In the genomic region with DNA sequence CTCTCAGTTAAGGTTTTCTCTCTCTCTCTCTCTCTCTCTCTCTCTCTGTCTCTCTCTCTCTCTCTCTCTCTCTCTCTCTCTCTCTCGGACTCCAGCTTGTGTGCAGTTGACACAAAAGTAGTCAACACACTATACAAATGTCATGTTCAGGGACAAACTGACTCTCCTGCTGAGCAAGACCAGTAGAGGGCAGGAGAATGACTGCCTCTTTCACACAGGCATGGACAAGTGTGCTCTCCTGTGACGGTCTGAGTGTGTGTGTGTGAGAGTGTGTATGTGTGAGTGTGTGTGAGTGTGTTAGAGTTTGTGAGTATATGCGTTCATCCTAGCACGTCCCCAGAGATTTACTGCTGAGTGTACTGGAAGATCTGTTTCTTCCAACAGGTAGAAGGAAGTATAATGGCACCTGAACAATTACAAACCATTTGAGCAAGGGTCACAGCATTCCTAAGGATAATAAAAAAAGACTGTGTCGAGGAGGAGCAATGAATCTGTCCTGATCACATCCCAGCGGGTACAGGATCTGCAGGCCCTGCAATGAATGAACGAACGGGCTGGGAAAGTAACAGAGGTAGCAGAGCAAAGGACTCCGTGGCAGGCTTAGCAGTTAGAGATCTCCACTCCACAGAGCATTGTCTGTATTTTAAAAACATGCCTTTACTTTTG, we compare ENCODE assay signal across 28 mouse cellular contexts. TPM values are rescaled to one million over a fixed set of nuclear protein-coding genes. Genes with fewer than 3 reads are reported as not detected.
DNase-seq lines count a peak whose midpoint lies in the region; ATAC-seq and TF ChIP-seq lines count a peak whose summit lies in the region.
"Had no signal": no experiment of that assay in that cellular context is flagged by ENCODE, and none has a peak within 500 bp of the region (broad histone marks: within the 10 kb centered on the region; RNA-seq: fewer than 3 reads in every experiment).

No protein-coding gene starts in this region.

- no peaks in the 10 kb centered on the region for H3K27me3 ChIP-seq in forebrain, postnatal 0 days (ENCODE audit: insufficient read depth, low read length)
- H3K27me3 ChIP-seq in forebrain, embryonic 13.5 days: no peaks in the 10 kb centered on the region
- H3K27me3 ChIP-seq in liver, embryonic 15.5 days: no peaks in the 10 kb centered on the region
- H3K27me3 ChIP-seq in intestine, postnatal 0 days (replicated peaks; ENCODE audit: control insufficient read depth, insufficient read depth, low read length): no peaks in the 10 kb centered on the region
- H3K27me3 ChIP-seq: hindbrain, embryonic 13.5 days; lung, embryonic 15.5 days; midbrain, embryonic 12.5 days; neural tube, embryonic 13.5 days had no signal

- no peak overlapping the region for H3K4me2 ChIP-seq in forebrain, postnatal 0 days (ENCODE audit: low read depth)
- H3K4me2 ChIP-seq in forebrain, embryonic 13.5 days: no peak overlapping the region
- H3K4me2 ChIP-seq in liver, embryonic 15.5 days: no peak overlapping the region
- peak overlapping the region; percentile 41 for H3K4me2 ChIP-seq in intestine, postnatal 0 days (replicated peaks; ENCODE audit: low read depth)
- H3K4me2 ChIP-seq: heart, embryonic 11.5 days; hindbrain, embryonic 13.5 days; lung, embryonic 15.5 days; midbrain, embryonic 12.5 days; neural tube, embryonic 13.5 days had no signal

- no peak overlapping the region for H3K4me3 ChIP-seq in forebrain, postnatal 0 days (ENCODE audit: low read depth, low read length)
- H3K4me3 ChIP-seq in forebrain, embryonic 13.5 days: no peak overlapping the region
- H3K4me3 ChIP-seq in liver, embryonic 15.5 days (replicated peaks): no peak overlapping the region
- no peak overlapping the region for H3K4me3 ChIP-seq in intestine, postnatal 0 days (ENCODE audit: low read depth, low read length)
- H3K4me3 ChIP-seq: hindbrain, embryonic 13.5 days; lung, embryonic 15.5 days; midbrain, embryonic 12.5 days; neural tube, embryonic 13.5 days had no signal

- no peaks in the 10 kb centered on the region for H3K9me3 ChIP-seq in forebrain, postnatal 0 days (ENCODE audit: low read length)
- 0 out of 2 replicates have a peak, but pooled peaks cover 3% of the 10 kb centered on the region for H3K9me3 ChIP-seq in forebrain, embryonic 13.5 days (replicated peaks)
- H3K9me3 ChIP-seq in liver, embryonic 15.5 days (replicated peaks): no peaks in the 10 kb centered on the region
- H3K9me3 ChIP-seq in intestine, postnatal 0 days (ENCODE audit: control insufficient read depth): no peaks in the 10 kb centered on the region

- 0 out of 2 replicates have a peak, but pooled peaks have one; percentile 20 for TF ChIP-seq CTCF in forebrain, postnatal 0 days (IDR thresholded peaks at IDR 0.05; ENCODE audit: low read depth)
- TF ChIP-seq CTCF in intestine, postnatal 0 days (IDR thresholded peaks at IDR 0.05; ENCODE audit: low read depth): peak; percentile 73

- H3K9ac ChIP-seq in forebrain, postnatal 0 days: no peak overlapping the region
- H3K9ac ChIP-seq in forebrain, embryonic 13.5 days: no peak overlapping the region
- H3K9ac ChIP-seq in liver, embryonic 15.5 days: no peak overlapping the region
- H3K9ac ChIP-seq in intestine, postnatal 0 days (ENCODE audit: low read depth, low read length): no peak overlapping the region
- H3K9ac ChIP-seq: hindbrain, embryonic 13.5 days; lung, embryonic 15.5 days; midbrain, embryonic 12.5 days; neural tube, embryonic 13.5 days had no signal

- no peak overlapping the region for H3K27ac ChIP-seq in forebrain, postnatal 0 days (ENCODE audit: low read depth, low read length)
- no peak overlapping the region for H3K27ac ChIP-seq in forebrain, embryonic 13.5 days
- 0 out of 2 replicates have a peak overlapping the region, but pooled peaks have one; percentile 14 for H3K27ac ChIP-seq in liver, embryonic 15.5 days (replicated peaks)
- peak overlapping the region; percentile 70 for H3K27ac ChIP-seq in intestine, postnatal 0 days (ENCODE audit: low read depth, low read length)
- H3K27ac ChIP-seq: hindbrain, embryonic 13.5 days; lung, embryonic 15.5 days; midbrain, embryonic 12.5 days; neural tube, embryonic 13.5 days had no signal

- no peak for ATAC-seq in forebrain, postnatal 0 days
- no peak for ATAC-seq in forebrain, embryonic 13.5 days
- ATAC-seq in liver, embryonic 15.5 days (ENCODE audit: insufficient read depth): no peak
- ATAC-seq in intestine, postnatal 0 days: peak; percentile 53

- no peaks in the 10 kb centered on the region for H3K36me3 ChIP-seq in forebrain, postnatal 0 days (ENCODE audit: insufficient read depth)
- peaks cover under 1% of the 10 kb centered on the region for H3K36me3 ChIP-seq in forebrain, embryonic 13.5 days (ENCODE audit: poor library complexity, severe bottlenecking)
- H3K36me3 ChIP-seq in liver, embryonic 15.5 days (replicated peaks): peaks cover 2% of the 10 kb centered on the region
- peaks cover 2% of the 10 kb centered on the region; the same call in 1 of the 2 replicates for H3K36me3 ChIP-seq in intestine, postnatal 0 days (ENCODE audit: control insufficient read depth, insufficient read depth)

- WGBS in forebrain, postnatal 0 days: 61% methylated on average over 9 of the region's 9 CpGs
- WGBS in forebrain, embryonic 13.5 days: 68% methylated on average over 9 of the region's 9 CpGs
- 64% methylated on average over 9 of the region's 9 CpGs for WGBS in liver, embryonic 15.5 days (ENCODE audit: insufficient replicate concordance)
- 23% methylated on average over 9 of the region's 9 CpGs for whole genome bisulfite sequencing in intestine, postnatal 0 days

- DNase-seq in forebrain, postnatal 0 days: no peak
- DNase-seq in liver (no peak), adipocyte (ENCODE audit: low spot score) (peak; percentile 10)
- no peak for DNase-seq in spleen, postnatal 10 days (ENCODE audit: low spot score in 2 of 2)
- DNase-seq in right cerebral cortex, postnatal 10 days (ENCODE audit: low spot score in 2 of 2): no peak
- DNase-seq: cerebellum, adult 9-10 months; heart, postnatal 14 days; kidney, adult 8-10 months; kidney, postnatal 4 days; right cerebral cortex, adult 18-20 months; thymus, postnatal 36 days had no signal

- no peaks in the 10 kb centered on the region for H3K4me1 ChIP-seq in forebrain, postnatal 0 days (ENCODE audit: insufficient read depth)
- no peaks in the 10 kb centered on the region for H3K4me1 ChIP-seq in forebrain, embryonic 13.5 days
- peaks cover 7% of the 10 kb centered on the region; the same call in 1 of the 2 replicates for H3K4me1 ChIP-seq in liver, embryonic 15.5 days (replicated peaks)
- H3K4me1 ChIP-seq in intestine, postnatal 0 days (replicated peaks; ENCODE audit: control insufficient read depth, insufficient read depth, low read length): 0 out of 2 replicates have a peak, but pooled peaks cover 3% of the 10 kb centered on the region
- H3K4me1 ChIP-seq: hindbrain, embryonic 13.5 days; midbrain, embryonic 12.5 days; neural tube, embryonic 13.5 days had no signal

RNA-seq across cellular contexts. Expression of a gene that starts 3.4 kb away (rescaled TPM):
- total RNA-seq in forebrain, postnatal 0 days (2014; rRNA removed): not detected in 2 replicates
- not detected in 2 replicates for polyA plus RNA-seq in forebrain, postnatal 0 days (2015; fragmentation: Nextera tagmentation; extraction: Ambion mirVana)
- not detected in 2 replicates for polyA plus RNA-seq in forebrain, embryonic 13.5 days (2015; fragmentation: Nextera tagmentation; extraction: Ambion mirVana)
- polyA plus RNA-seq in liver, embryonic 15.5 days (2015; fragmentation: Nextera tagmentation; extraction: Ambion mirVana): not detected in 2 replicates
- not detected in 2 replicates for polyA plus RNA-seq in intestine, postnatal 0 days (2015; fragmentation: Nextera tagmentation; extraction: Ambion mirVana)
- total RNA-seq: adrenal gland, postnatal 4 days; gastrocnemius, adult 8-10 months; granulocyte monocyte progenitor cell, adult 5-6 weeks; heart, postnatal 14 days; layer of hippocampus, postnatal 25 days; left cerebral cortex, postnatal 14 days; megakaryocyte progenitor cell, adult 5-6 weeks; MEL had no signal
- polyA plus RNA-seq: frontal cortex, adult 2 months; lung, embryonic 15.5 days; neural tube, embryonic 13.5 days; small intestine, adult 2 months had no signal

RNA-seq across cellular contexts. Expression of a gene that starts 14.2 kb away (rescaled TPM):
- not detected in 2 replicates for total RNA-seq in forebrain, postnatal 0 days (2014; rRNA removed)
- polyA plus RNA-seq in forebrain, postnatal 0 days (2015; fragmentation: Nextera tagmentation; extraction: Ambion mirVana): not detected in 2 replicates
- not detected in 2 replicates for polyA plus RNA-seq in forebrain, embryonic 13.5 days (2015; fragmentation: Nextera tagmentation; extraction: Ambion mirVana)
- polyA plus RNA-seq in liver, embryonic 15.5 days (2015; fragmentation: Nextera tagmentation; extraction: Ambion mirVana): not detected in 2 replicates
- polyA plus RNA-seq in intestine, postnatal 0 days (2015; fragmentation: Nextera tagmentation; extraction: Ambion mirVana): 2.3 TPM in 2 replicates
- total RNA-seq: adrenal gland, postnatal 4 days; gastrocnemius, adult 8-10 months; granulocyte monocyte progenitor cell, adult 5-6 weeks; layer of hippocampus, postnatal 25 days; left cerebral cortex, postnatal 14 days; megakaryocyte progenitor cell, adult 5-6 weeks; MEL had no signal
- polyA plus RNA-seq: frontal cortex, adult 2 months; heart, embryonic 11.5 days; hindbrain, embryonic 13.5 days; midbrain, embryonic 12.5 days; neural tube, embryonic 13.5 days had no signal

RNA-seq across cellular contexts. Expression of a gene that starts 45.2 kb away (rescaled TPM):
- 0.08 and 0.19 TPM in 2 replicates for total RNA-seq in forebrain, postnatal 0 days (2014; rRNA removed)
- 0.10 and 0.13 TPM in 2 replicates for polyA plus RNA-seq in forebrain, postnatal 0 days (2015; fragmentation: Nextera tagmentation; extraction: Ambion mirVana)
- polyA plus RNA-seq in forebrain, embryonic 13.5 days (2015; fragmentation: Nextera tagmentation; extraction: Ambion mirVana): 0.13 and 0.14 TPM in 2 replicates
- 0.86 TPM in 2 replicates for polyA plus RNA-seq in liver, embryonic 15.5 days (2015; fragmentation: Nextera tagmentation; extraction: Ambion mirVana)
- polyA plus RNA-seq in intestine, postnatal 0 days (2015; fragmentation: Nextera tagmentation; extraction: Ambion mirVana): 1.5 and 2.0 TPM in 2 replicates
- total RNA-seq: gastrocnemius, adult 8-10 months; granulocyte monocyte progenitor cell, adult 5-6 weeks; heart, postnatal 14 days; MEL had no signal
- polyA plus RNA-seq: small intestine, adult 2 months had no signal

Comparison
In these comparisons a context has a peak if more than half of its experiments do, and no peak if none do; other contexts are left out.
1. H3K27ac ChIP-seq: peak in liver, embryonic 15.5 days (single experiment) and intestine, postnatal 0 days (single experiment); none in forebrain, postnatal 0 days (single experiment) and forebrain, embryonic 13.5 days (single experiment).